Mouse (Mus musculus): ENCODE measurements at regions not wholly inside any gene's neighbourhood (a gene's known extent, or its start where the extent isn't known, plus 50 kb on each side); places are given as distances from the start of the nearest gene placed in this dataset.

GRCm38 (mm10) chr4:119018573-119018972 lies 57.2 kb downstream of the Lao1 start:
- DNase-seq (ENCODE audit: low read depth, low spot score), result no peak

- peak; percentile 59 for DNase-seq (ENCODE audit: low read depth, low spot score)
Measured at GRCm38 (mm10) chr4:119019013-119019781, 57.8 kb downstream of the Lao1 start.

GRCm38 (mm10) chr4:119022338-119022737 lies 61.0 kb downstream of the Lao1 start:
- no peak for DNase-seq (ENCODE audit: low read depth, low spot score)

DNA sequence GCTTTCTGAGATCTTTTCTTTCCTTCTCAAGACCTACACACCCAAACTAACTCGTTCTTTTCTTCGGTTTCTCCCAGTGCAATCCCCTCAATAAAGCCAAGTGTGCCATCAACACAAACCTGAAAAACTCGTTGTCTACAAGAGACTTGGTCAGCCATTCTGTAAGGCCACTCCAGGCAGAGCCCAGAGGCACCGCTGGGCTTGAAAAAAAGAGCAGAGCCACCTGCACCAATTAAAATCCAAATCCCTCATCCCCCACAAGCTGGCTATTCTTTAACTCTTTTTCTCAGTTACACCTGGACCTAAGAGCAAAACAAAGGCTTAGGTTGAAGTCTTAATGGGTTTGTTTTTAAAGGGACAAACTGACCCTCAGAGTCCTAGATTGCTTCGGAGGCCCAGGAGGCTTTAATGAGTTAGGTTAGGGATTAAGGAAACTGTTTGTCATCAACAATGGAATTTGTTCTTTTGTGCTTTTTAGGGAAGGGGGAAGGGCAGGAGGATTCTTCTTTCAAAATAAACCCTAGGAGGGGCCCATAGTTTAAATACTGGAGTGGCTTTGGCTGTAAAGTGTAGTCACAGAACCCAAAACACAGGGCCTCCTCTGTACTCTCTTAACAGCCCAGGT lies 65.0 kb downstream of the Lao1 start:
- DNase-seq (ENCODE audit: low read depth, low spot score), result no peak

- DNase-seq (ENCODE audit: low read depth, low spot score), result peak; percentile 59
Measured at GRCm38 (mm10) chr4:119028208-119028821, 66.9 kb downstream of the Lao1 start.

DNA sequence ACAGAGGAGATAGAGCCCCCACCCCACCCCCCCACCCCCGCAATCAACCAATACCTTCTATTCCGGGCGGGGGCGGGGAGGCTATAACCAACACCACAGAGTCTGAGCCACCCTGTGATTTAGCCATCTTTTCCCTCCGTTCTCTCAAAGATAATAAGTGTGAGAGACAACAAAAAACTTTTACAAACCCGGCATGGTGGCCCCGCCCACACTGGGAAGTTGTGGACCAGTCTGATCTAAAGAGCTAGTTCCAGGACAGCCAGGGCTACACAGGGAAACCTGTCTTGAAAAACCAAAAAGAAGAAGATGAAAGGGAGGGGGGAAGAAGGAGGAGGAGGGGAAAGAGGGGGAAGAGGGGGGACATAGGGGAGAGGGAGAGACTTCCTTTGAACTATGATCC lies 67.7 kb downstream of the Lao1 start:
- no peak for DNase-seq (ENCODE audit: low read depth, low spot score)

DNA sequence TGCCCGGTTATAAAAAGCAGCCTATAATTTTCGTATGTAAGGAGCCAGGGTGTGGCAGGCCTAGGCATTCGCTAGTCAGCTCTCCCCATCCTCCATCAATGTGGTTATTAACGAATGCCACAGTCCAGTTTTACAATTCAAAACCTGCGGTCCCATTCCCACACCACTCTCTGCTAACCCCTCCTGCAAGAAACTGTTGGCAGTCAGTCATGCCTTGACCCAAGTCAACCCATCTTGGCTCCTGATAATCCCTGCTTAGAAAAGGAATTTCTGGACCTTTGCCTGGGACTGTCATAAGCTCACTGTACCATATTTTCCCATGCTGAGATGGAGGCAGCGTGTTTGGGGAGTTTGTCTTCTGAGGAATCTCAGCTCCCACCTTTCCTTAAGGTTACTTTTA lies 68.4 kb downstream of the Lao1 start:
- no peak for DNase-seq (ENCODE audit: low read depth, low spot score)

DNA sequence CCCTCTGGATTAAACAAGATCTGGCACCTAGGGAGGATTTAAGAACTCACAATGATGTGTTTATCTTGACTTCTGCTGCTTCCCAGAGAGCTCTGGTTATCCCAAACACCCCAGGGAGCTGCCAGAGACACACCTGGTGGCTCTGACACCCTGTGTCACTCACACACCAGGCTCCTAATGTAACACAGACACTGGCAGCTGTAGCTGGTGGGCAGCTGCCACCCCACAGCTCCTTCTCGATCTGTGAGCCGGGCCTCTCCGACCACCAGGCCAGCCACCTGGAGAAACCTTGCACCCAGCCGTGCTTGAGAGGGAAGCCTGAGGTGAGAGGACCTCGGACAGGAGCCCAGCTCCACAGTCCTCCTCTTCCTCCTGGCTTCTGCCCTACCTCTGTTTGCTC lies 69.5 kb downstream of the Lao1 start:
- no peak for DNase-seq (ENCODE audit: low read depth, low spot score)

GRCm38 (mm10) chr4:119033006-119033405 lies 71.6 kb downstream of the Lao1 start:
- no peak for DNase-seq (ENCODE audit: low read depth, low spot score)

DNA sequence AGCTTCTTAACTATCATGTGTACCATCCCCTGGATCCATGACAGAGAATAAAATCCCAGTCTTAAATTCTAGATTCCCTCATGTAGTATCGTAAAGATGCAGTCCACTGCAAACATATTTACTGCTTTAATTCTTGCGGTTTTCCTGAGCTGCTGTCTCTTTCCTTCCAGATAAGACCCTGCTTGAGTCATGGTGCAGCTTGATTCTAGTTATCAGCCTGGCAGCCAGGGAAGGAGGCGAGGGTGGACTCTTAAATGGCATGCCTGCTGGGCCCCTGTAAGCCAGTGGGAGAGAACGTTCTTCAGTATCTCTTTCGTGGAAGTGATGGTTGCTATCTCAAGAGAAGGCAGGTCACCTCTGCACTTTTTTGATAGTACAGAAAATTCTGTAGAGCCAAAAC lies 71.9 kb upstream of the Slc2a1 start:
- no peak for DNase-seq (ENCODE audit: low read depth, low spot score)

DNA sequence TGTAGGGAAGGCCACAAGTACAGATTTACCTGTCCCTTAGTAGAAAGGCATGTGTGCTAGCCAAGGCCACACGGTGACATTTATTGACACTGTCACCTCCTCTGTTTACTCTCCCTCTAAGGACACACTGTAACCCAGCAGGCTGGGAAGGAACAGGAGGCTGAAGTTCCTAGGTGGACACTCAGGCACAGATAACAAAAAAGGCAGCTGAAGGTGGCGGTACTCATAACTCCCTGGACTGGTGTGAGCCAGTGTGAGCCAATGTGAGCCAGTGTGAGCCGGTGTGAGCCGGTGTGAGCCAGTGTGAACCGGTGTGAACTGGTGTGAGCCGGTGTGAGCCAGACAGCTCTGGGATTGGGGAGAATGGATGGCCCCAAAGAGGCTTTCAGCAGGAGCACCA lies 68.5 kb upstream of the Slc2a1 start:
- no peak for DNase-seq (ENCODE audit: low read depth, low spot score)

GRCm38 (mm10) chr4:119041616-119042015 lies 66.9 kb upstream of the Slc2a1 start:
- no peak for DNase-seq (ENCODE audit: low read depth, low spot score)

- no peak for DNase-seq (ENCODE audit: low read depth, low spot score)
Measured at GRCm38 (mm10) chr4:119044005-119044677, 64.4 kb upstream of the Slc2a1 start.

DNA sequence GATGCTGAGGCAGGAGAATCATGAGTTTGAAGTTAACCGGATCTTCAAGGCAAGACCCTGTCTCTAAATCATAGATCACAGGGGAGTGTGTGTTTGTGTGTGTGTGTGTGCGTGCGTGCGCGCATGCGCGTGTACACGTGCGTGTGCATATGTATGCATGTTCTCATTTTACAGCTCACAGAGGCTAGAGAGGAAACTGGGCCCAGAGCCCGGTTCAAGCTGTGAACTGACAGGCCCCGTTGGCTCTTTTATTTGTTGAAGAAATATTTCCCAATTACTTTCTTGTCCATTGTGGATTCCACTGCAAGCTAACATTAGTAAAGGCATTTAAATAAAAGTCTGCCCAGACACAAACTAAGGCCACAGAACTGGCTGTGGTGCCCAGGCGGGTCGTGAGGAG lies 63.7 kb upstream of the Slc2a1 start:
- no peak for DNase-seq (ENCODE audit: low read depth, low spot score)

GRCm38 (mm10) chr4:119050867-119051353 lies 57.6 kb upstream of the Slc2a1 start:
- no peak for DNase-seq (ENCODE audit: low read depth, low spot score)

DNA sequence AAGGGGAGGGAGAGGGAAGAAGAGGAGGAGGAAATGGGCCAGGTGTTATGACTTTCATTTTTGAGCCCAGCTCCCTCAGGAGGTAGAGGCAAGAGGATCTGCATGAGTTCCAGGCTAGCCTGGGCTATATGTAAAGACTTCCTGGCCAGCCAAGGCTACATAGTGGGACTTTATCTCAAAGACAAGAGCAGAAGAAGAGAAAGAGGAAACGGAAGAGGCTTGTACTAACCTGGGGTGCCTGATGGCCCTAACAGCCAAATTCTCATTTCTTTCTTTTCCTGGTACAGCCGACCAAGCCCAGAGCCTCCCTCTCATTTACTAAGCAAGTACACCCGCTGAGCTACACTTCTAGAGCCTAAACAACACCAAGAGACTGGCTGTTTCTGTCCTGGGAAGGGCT lies 56.0 kb upstream of the Slc2a1 start:
- no peak for DNase-seq (ENCODE audit: low read depth, low spot score)

DNA sequence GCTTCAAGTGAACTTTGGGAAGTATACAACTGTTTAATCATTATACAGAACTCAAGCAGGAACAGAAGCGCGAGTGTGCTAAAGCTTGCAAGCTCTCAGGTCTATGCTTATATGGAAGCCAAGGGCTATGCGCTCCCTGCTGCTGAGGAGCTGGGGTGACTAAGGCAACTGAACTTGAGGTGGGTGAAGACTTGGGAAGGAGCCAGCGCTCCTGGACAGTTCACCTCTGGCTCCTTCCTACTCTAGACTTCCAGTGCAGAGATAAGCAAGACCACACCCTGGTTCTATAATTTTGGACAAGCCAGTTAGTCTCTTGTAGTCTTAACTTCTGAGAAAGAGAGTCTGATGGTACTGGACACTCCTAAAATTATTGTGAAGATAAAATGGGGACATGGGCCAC lies 55.3 kb upstream of the Slc2a1 start:
- DNase-seq (ENCODE audit: low read depth, low spot score), result no peak

DNA sequence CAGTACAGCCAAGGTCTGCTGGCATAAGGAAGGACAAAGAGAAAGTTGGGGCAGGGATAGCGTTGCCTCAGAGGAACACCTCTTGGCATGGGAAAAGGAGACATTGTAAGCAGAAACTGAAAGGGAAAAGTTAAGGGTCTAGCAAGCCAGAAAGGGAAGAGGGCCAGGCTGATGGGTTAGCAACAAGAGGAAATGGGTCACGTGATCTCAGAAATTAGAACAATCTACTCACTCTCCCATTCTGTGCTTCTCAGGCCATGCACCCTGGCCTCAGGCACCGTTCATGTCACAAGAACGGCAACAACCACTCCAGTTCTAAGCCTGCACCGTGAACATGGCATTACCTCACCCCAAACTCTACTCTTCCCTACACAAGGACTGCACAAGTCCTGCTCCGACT lies 54.8 kb upstream of the Slc2a1 start:
- no peak for DNase-seq (ENCODE audit: low read depth, low spot score)

GRCm38 (mm10) chr4:119054129-119054528 lies 54.4 kb upstream of the Slc2a1 start:
- no peak for DNase-seq (ENCODE audit: low read depth, low spot score)

DNA sequence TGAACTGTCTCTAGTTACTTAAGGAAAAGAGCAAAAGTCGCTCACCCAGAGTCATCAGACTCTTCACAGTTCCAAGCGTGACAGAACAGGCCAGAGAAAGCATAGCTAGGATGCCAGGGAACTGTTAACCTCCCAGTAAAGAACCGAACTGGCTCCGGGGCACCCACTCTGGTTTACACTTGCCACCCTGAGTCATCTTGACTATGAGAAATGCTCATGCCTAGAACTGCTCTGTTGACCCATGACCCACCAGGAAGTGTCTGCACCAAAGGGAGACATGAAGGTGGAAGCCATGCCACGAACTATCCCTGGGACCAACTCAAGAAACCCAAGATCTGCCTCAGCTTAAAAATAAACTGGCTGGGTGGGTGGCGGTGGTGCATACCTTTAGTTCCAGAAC lies 51.3 kb upstream of the Slc2a1 start:
- no peak for DNase-seq (ENCODE audit: low read depth, low spot score)

- no peak for DNase-seq (ENCODE audit: low read depth, low spot score)
Measured at GRCm38 (mm10) chr4:119057826-119058225, 50.7 kb upstream of the Slc2a1 start.

Data from mesoderm, embryonic 11.5 days (tissue).